Mouse (Mus musculus) hindbrain, postnatal 0 days (tissue): Measurements from ENCODE around the gene Sgf29. TPM values are rescaled to one million over a fixed set of nuclear protein-coding genes. Genes with fewer than 3 reads are reported as not detected.

ENCODE experiments used
- ATAC-seq: fragments of 200-750 bp; cut with Nextera tagmentation; 2 replicates; pipeline ENCODE4 v1.8.0; 2017; ENCODE audit warnings: mild to moderate bottlenecking, moderate TSS enrichment, moderate library complexity
- DNase-seq: peaks from one replicate; pipeline ENCODE4 v3.0.0-alpha.2; 2015; ENCODE audit warnings: low spot score
- H3K27ac ChIP-seq: fragments of 300-500 bp; sonication (generic); 2 replicates; pipeline ENCODE4 v1.5.1; 2014; ENCODE audit warnings: mild to moderate bottlenecking
- H3K27me3 ChIP-seq: fragments of 300-500 bp; sonication (generic); 2 replicates; pipeline ENCODE4 v1.6.1; 2014; ENCODE audit warnings: low read length, mixed read lengths; ENCODE audit not compliant: insufficient read depth
- H3K36me3 ChIP-seq: fragments of 300-500 bp; sonication (generic); 2 replicates; pipeline ENCODE4 v1.6.1; 2014; ENCODE audit warnings: low read length, mixed read lengths; ENCODE audit not compliant: insufficient read depth
- H3K4me1 ChIP-seq: fragments of 300-500 bp; sonication (generic); 2 replicates; pipeline ENCODE4 v1.6.1; 2014; ENCODE audit warnings: antibody characterized with exemption, low read length, mixed read lengths; ENCODE audit not compliant: insufficient read depth
- H3K4me2 ChIP-seq: fragments of 300-500 bp; sonication (generic); 2 replicates; pipeline ENCODE4 v1.6.1; 2014; ENCODE audit warnings: low read depth, mild to moderate bottlenecking, low read length, moderate library complexity, mixed read lengths
- H3K4me3 ChIP-seq: fragments of 300-500 bp; sonication (generic); 2 replicates; pipeline ENCODE4 v1.5.1; 2014; ENCODE audit warnings: low read length
- H3K9ac ChIP-seq: fragments of 300-500 bp; sonication (generic); replicated peaks from 2 replicates; pipeline ENCODE4 v1.6.1; 2014; ENCODE audit warnings: mild to moderate bottlenecking, low read length, moderate library complexity, mixed read lengths
- H3K9me3 ChIP-seq: fragments of 300-500 bp; sonication (generic); 2 replicates; pipeline ENCODE4 v1.6.1; 2016; ENCODE audit warnings: low read length, mixed read lengths
- CTCF ChIP-seq: IDR thresholded peaks from 2 replicates; pipeline ENCODE4 v1.5.1; 2016; ENCODE audit warnings: antibody characterized with exemption, control low read depth, low read depth
- WGBS: fragments of 180-500 bp; shearing (Covaris S2); extraction: QIAGEN DNeasy Blood & Tissue Kit; methylation state at CpG from one replicate; pipeline ENCODE4 v1.1.7; 2014; 5-methylcytosine and 5-hydroxymethylcytosine counted together
- polyA plus RNA-seq: library from polyadenylated mRNA; unstranded; fragments of >200 nt; fragmentation: Nextera tagmentation; extraction: Ambion mirVana; gene quantifications from 2 replicates; pipeline ENCODE4 v1.2.1, GENCODE M21; 2015
- total RNA-seq: library from RNA; depleted of rRNA; stranded (reverse); fragments of >200 nt; gene quantifications from 2 replicates; pipeline ENCODE4 v1.2.3, GENCODE M21; 2014

The Sgf29 gene
- total and polyA plus RNA-seq, 2 experiments from 2014 or later = 36.3 to 47.0 TPM

GRCm38 (mm10) chr7:126691676-126692075 lies 42.6 kb downstream of the Sgf29 start:
- H3K4me1 ChIP-seq = no peaks in the 10 kb centered on the region; the same call in 1 of the 2 replicates
- no peaks in the 10 kb centered on the region for H3K9me3 ChIP-seq
- H3K9ac ChIP-seq = no peak overlapping the region
- no peak overlapping the region for H3K4me3 ChIP-seq
- ATAC-seq (no peak), DNase-seq (no peak)
- TF ChIP-seq CTCF = no peak
- no peak overlapping the region for H3K4me2 ChIP-seq
- no peak overlapping the region for H3K27ac ChIP-seq
- H3K36me3 ChIP-seq = peaks cover 16% of the 10 kb centered on the region
- H3K27me3 ChIP-seq = no peaks in the 10 kb centered on the region
- 82% methylated on average over 5 of the region's 5 CpGs for WGBS

DNA sequence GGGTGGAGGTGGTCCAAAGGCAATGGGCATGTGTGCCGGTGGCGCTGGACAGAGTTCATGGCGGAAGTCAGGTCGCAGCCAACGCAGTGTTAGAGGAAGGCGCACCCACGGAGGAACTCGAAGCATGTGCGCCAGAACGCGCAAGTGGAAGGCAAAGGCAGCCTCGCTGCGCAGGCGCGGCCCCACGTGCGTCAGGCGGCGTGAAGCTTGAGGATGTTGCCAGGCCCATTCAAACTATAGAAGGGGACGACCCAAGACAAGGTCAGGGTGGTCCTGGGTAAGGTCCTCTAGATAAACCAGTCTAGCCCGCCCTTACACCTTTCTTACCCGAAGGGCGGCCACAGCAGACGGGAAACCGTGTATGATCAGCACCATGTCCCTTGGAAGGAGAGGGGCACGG lies 43.3 kb downstream of the Sgf29 start:
- WGBS = 95% methylated on average over 26 of the region's 26 CpGs
- ATAC-seq (no peak), DNase-seq (no peak)
- peaks cover 16% of the 10 kb centered on the region for H3K36me3 ChIP-seq
- no peak for TF ChIP-seq CTCF
- H3K27ac ChIP-seq = no peak overlapping the region
- H3K4me1 ChIP-seq = no peaks in the 10 kb centered on the region; the same call in 1 of the 2 replicates
- no peak overlapping the region for H3K9ac ChIP-seq
- no peak overlapping the region for H3K4me2 ChIP-seq
- no peaks in the 10 kb centered on the region for H3K27me3 ChIP-seq
- no peaks in the 10 kb centered on the region for H3K9me3 ChIP-seq
- no peak overlapping the region for H3K4me3 ChIP-seq

DNA sequence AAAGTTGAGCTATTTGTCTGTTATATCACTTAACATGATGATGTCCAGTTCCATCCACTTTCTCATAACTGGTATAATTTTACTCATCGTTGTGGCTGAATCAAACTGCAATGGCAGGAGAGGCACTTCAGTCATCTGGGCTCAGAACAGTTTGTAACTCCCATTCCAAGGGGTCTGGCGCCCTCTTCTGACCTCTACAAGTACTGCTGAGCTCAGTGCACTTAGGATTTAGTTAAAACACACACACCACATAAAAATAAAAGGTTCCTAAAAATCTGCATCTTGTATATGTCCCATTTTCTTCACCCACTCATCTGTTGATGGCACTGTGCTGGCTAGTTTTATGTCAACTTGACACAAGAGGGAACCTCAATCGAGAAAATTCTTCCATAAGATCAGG lies 44.1 kb downstream of the Sgf29 start:
- Histone ChIP-seq H3K4me3 (no peak overlapping the region), H3K9ac (no peak overlapping the region), H3K36me3 (peaks cover 16% of the 10 kb centered on the region), H3K27me3 (no peaks in the 10 kb centered on the region), H3K27ac (no peak overlapping the region), H3K4me1 (no peaks in the 10 kb centered on the region; the same call in 1 of the 2 replicates), H3K4me2 (no peak overlapping the region), H3K9me3 (no peaks in the 10 kb centered on the region)
- peak; percentile 88 for TF ChIP-seq CTCF
- DNase-seq (peak; percentile 91), ATAC-seq (no peak)
- WGBS = 31% methylated on average over 3 of the region's 3 CpGs

- Histone ChIP-seq H3K27me3 (no peaks in the 10 kb centered on the region), H3K4me1 (no peaks in the 10 kb centered on the region; the same call in 1 of the 2 replicates), H3K9ac (no peak overlapping the region), H3K4me2 (0 out of 2 replicates have a peak overlapping the region, but pooled peaks have one; percentile 75), H3K4me3 (no peak overlapping the region), H3K9me3 (no peaks in the 10 kb centered on the region), H3K27ac (no peak overlapping the region), H3K36me3 (peaks cover 16% of the 10 kb centered on the region)
- TF ChIP-seq CTCF = no peak
- WGBS = 90% methylated on average over 7 of the region's 7 CpGs
- DNase-seq = no peak
- no peak for ATAC-seq
Observed at GRCm38 (mm10) chr7:126693781-126694180, 44.7 kb downstream of the Sgf29 start.

GRCm38 (mm10) chr7:126694441-126695051 lies 45.4 kb downstream of the Sgf29 start:
- H3K9ac ChIP-seq = peak overlapping the region; percentile 71; the same call in 1 of the 2 replicates
- H3K9me3 ChIP-seq = no peaks in the 10 kb centered on the region
- H3K27ac ChIP-seq = 0 out of 2 replicates have a peak overlapping the region, but pooled peaks have one; percentile 90
- TF ChIP-seq CTCF = 0 out of 2 replicates have a peak, but pooled peaks have one; percentile 1
- H3K27me3 ChIP-seq = no peaks in the 10 kb centered on the region
- no peaks in the 10 kb centered on the region; the same call in 1 of the 2 replicates for H3K4me1 ChIP-seq
- DNase-seq (peak; percentile 14), ATAC-seq (no peak)
- H3K36me3 ChIP-seq = peaks cover 18% of the 10 kb centered on the region
- H3K4me3 ChIP-seq = peak overlapping the region; percentile 69
- peak overlapping the region; percentile 75 for H3K4me2 ChIP-seq
- 13% methylated on average over 10 of the region's 10 CpGs for WGBS

- ATAC-seq (peak; percentile 28), DNase-seq (peak; percentile 70)
- Histone ChIP-seq H3K27ac (peak within 1 kb of the TSS; percentile 90), H3K4me1 (no peaks in the 10 kb centered on the region; the same call in 1 of the 2 replicates), H3K36me3 (peaks cover 25% of the 10 kb centered on the region), H3K27me3 (no peaks in the 10 kb centered on the region), H3K4me3 (peak within 1 kb of the TSS; percentile 69), H3K9ac (peak within 1 kb of the TSS; percentile 71), H3K9me3 (no peaks in the 10 kb centered on the region), H3K4me2 (peak within 1 kb of the TSS; percentile 75)
- no peak for TF ChIP-seq CTCF
- WGBS = under 1% methylated on average over 31 of the region's 31 CpGs
Observed at GRCm38 (mm10) chr7:126695210-126695611, 46.1 kb downstream of the Sgf29 start, which contains the start of gene Bola2. Gene Bola2 (plus strand): TSS chr7:126695401.

DNA sequence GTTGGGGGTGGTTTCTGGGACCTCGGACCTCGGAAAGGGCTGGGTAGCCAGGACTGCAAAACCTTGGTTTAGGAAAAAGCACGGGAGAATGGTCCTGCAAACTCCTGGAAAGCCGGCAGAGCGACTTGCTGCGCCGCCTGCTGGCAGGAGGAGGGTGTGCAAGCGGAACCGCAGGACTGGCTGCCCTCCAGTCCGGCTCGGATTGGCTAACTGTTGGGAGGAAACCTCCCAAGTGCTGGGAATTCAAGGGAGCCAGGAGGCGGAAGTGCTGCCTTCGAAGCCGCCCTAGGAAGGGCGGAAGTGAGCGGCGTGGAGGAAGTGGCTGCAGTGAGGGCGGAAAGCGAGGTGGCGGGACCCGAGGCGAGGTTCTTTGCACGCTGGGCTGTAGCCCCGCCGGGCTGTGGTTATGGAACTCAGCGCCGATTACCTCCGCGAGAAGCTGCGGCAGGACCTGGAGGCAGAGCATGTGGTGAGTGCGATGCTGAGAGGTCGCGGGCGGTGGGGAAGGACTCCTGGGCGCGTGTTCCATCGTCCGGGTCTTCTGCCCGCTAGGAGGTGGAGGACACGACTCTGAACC lies 46.6 kb downstream of the Sgf29 start, which contains the start of gene Slx1b:
Gene Slx1b, minus strand, starts transcription at position 154 of the 577 bp plus-strand sequence.
- Histone ChIP-seq H3K4me1 (no peaks in the 10 kb centered on the region; the same call in 1 of the 2 replicates), H3K27ac (peak within 1 kb of the TSS; percentile 90), H3K9me3 (no peaks in the 10 kb centered on the region), H3K4me2 (peak within 1 kb of the TSS; percentile 75), H3K36me3 (peaks cover 25% of the 10 kb centered on the region), H3K27me3 (no peaks in the 10 kb centered on the region), H3K9ac (peak within 1 kb of the TSS; percentile 71), H3K4me3 (peak within 1 kb of the TSS; percentile 69)
- TF ChIP-seq CTCF = peak; percentile 98
- ATAC-seq (peak; percentile 95), DNase-seq (peak; percentile 98)
- WGBS = under 1% methylated on average over 40 of the region's 40 CpGs
